Mouse (Mus musculus): ENCODE data around the gene Tmem186. TPM values are rescaled to one million over a fixed set of nuclear protein-coding genes. Genes with fewer than 3 reads are reported as not detected.

Tmem186 gene
- total RNA-seq, 2 experiments from 2014 or later, result 16.5 to 20.2 TPM

GRCm38 (mm10) chr16:8667814-8668213 lies 30.3 kb upstream of the Tmem186 start:
- DNase-seq (ENCODE audit: low spot score in 2 of 2), result no peak

GRCm38 (mm10) chr16:8667261-8667660 lies 29.7 kb upstream of the Tmem186 start:
- no peak for DNase-seq (ENCODE audit: low spot score in 2 of 2)

- DNase-seq (ENCODE audit: low spot score in 2 of 2), result peak; percentile 38 to 42
Observed at GRCm38 (mm10) chr16:8666452-8666851, 28.9 kb upstream of the Tmem186 start.

- no peak for DNase-seq (ENCODE audit: low spot score in 2 of 2)
Observed at GRCm38 (mm10) chr16:8665367-8665766, 27.9 kb upstream of the Tmem186 start.

GRCm38 (mm10) chr16:8663606-8664539 lies 26.4 kb upstream of the Tmem186 start:
- no peak for DNase-seq (ENCODE audit: low spot score in 2 of 2)

GRCm38 (mm10) chr16:8663022-8663421 lies 25.5 kb upstream of the Tmem186 start:
- no peak for DNase-seq (ENCODE audit: low spot score in 2 of 2)

- DNase-seq (ENCODE audit: low spot score in 2 of 2), result no peak
Observed at GRCm38 (mm10) chr16:8658764-8659163, 21.3 kb upstream of the Tmem186 start.

- no peak for DNase-seq (ENCODE audit: low spot score in 2 of 2)
Observed at GRCm38 (mm10) chr16:8658349-8658748, 20.8 kb upstream of the Tmem186 start.

GRCm38 (mm10) chr16:8656256-8656655 lies 18.7 kb upstream of the Tmem186 start:
- DNase-seq (ENCODE audit: low spot score in 2 of 2), result no peak

GRCm38 (mm10) chr16:8655599-8655998 lies 18.1 kb upstream of the Tmem186 start:
- no peak for DNase-seq (ENCODE audit: low spot score in 2 of 2)

GRCm38 (mm10) chr16:8655108-8655507 lies 17.6 kb upstream of the Tmem186 start:
- DNase-seq (ENCODE audit: low spot score in 2 of 2), result no peak

GRCm38 (mm10) chr16:8650007-8650406 lies 12.5 kb upstream of the Tmem186 start:
- DNase-seq (ENCODE audit: low spot score in 2 of 2), result no peak

GRCm38 (mm10) chr16:8645546-8645945 lies 8.0 kb upstream of the Tmem186 start:
- DNase-seq (ENCODE audit: low spot score in 2 of 2), result no peak

- no peak for DNase-seq (ENCODE audit: low spot score in 2 of 2)
Observed at GRCm38 (mm10) chr16:8643855-8644254, 6.3 kb upstream of the Tmem186 start.

- no peak for DNase-seq (ENCODE audit: low spot score in 2 of 2)
Observed at GRCm38 (mm10) chr16:8639466-8640191, 2.1 kb upstream of the Tmem186 start.

- DNase-seq (ENCODE audit: low spot score in 2 of 2), result no peak
Observed at GRCm38 (mm10) chr16:8638131-8638530, 619 bp upstream of the Tmem186 start.

- no peak for DNase-seq (ENCODE audit: low spot score in 2 of 2)
Observed at GRCm38 (mm10) chr16:8636867-8637216, 670 bp downstream of the Tmem186 start.

- DNase-seq (ENCODE audit: low spot score in 2 of 2), result no peak
Observed at GRCm38 (mm10) chr16:8631428-8631827, 6.1 kb downstream of the Tmem186 start.

- no peak for DNase-seq (ENCODE audit: low spot score in 2 of 2)
Observed at GRCm38 (mm10) chr16:8630419-8630818, 7.1 kb downstream of the Tmem186 start.

- DNase-seq (ENCODE audit: low spot score in 2 of 2), result no peak
Observed at GRCm38 (mm10) chr16:8620315-8621115, 17.0 kb downstream of the Tmem186 start.

- DNase-seq (ENCODE audit: low spot score in 2 of 2), result no peak
Observed at GRCm38 (mm10) chr16:8619659-8620314, 17.7 kb downstream of the Tmem186 start.
